Mouse (Mus musculus) embryonic facial prominence, embryonic 11.5 days (tissue): ENCODE measurements around the gene Lypd6. TPM values are rescaled to one million over a fixed set of nuclear protein-coding genes. Genes with fewer than 3 reads are reported as not detected.

Experiments used
- ATAC-seq: fragments of 200-750 bp; cut with Nextera tagmentation; replicated peaks from 2 replicates; pipeline ENCODE4 v1.8.0; 2017; ENCODE audit warnings: low read depth; ENCODE audit not compliant: insufficient number of reproducible peaks, low FRiP score, low TSS enrichment
- DNase-seq: peaks from one replicate; pipeline ENCODE4 v3.0.0-alpha.2; 2015; ENCODE audit warnings: low spot score
- H3K27ac ChIP-seq: fragments of 300-500 bp; sonication (generic); replicated peaks from 2 replicates; pipeline ENCODE4 v1.5.1; 2014; ENCODE audit warnings: mild to moderate bottlenecking, low read depth, low read length, control low read depth
- H3K27me3 ChIP-seq: fragments of 300-500 bp; sonication (generic); 2 replicates; pipeline ENCODE4 v1.6.1; 2014; ENCODE audit warnings: mild to moderate bottlenecking, low read length, moderate library complexity, mixed read lengths; ENCODE audit not compliant: control insufficient read depth, insufficient read depth
- H3K36me3 ChIP-seq: fragments of 300-500 bp; sonication (generic); replicated peaks from 2 replicates; pipeline ENCODE4 v1.6.1; 2014; ENCODE audit warnings: low read depth, mild to moderate bottlenecking, low read length, moderate library complexity, mixed read lengths; ENCODE audit not compliant: control insufficient read depth, insufficient read depth
- H3K4me1 ChIP-seq: fragments of 300-500 bp; sonication (generic); 2 replicates; pipeline ENCODE4 v1.6.1; 2014; ENCODE audit warnings: low read length, mixed read lengths; ENCODE audit not compliant: control insufficient read depth, insufficient read depth
- H3K4me2 ChIP-seq: fragments of 300-500 bp; sonication (generic); 2 replicates; pipeline ENCODE4 v1.6.1; 2014; ENCODE audit warnings: low read depth, mild to moderate bottlenecking, control low read depth, low read length, moderate library complexity
- H3K4me3 ChIP-seq: fragments of 300-500 bp; sonication (generic); 2 replicates; pipeline ENCODE4 v1.5.1; 2014; ENCODE audit warnings: low read depth, low read length, control low read depth
- H3K9ac ChIP-seq: fragments of 300-500 bp; sonication (generic); replicated peaks from 2 replicates; pipeline ENCODE4 v1.6.1; 2014; ENCODE audit warnings: mild to moderate bottlenecking, control low read depth, low read length
- H3K9me3 ChIP-seq: fragments of 300-500 bp; sonication (generic); replicated peaks from 2 replicates; pipeline ENCODE4 v1.6.1; 2016; ENCODE audit warnings: mild to moderate bottlenecking, low read length, inconsistent platforms, mixed read lengths; ENCODE audit not compliant: control insufficient read depth
- WGBS: fragments of 180-500 bp; shearing (Covaris S2); extraction: QIAGEN DNeasy Blood & Tissue Kit; methylation state at CpG from one replicate; pipeline ENCODE4 v1.1.7; 2014; 5-methylcytosine and 5-hydroxymethylcytosine counted together
- polyA plus RNA-seq: library from polyadenylated mRNA; unstranded; fragments of >200 nt; fragmentation: Nextera tagmentation; extraction: Ambion mirVana; gene quantifications from 2 replicates; pipeline ENCODE4 v1.2.1, GENCODE M21; 2014

The Lypd6 gene
- polyA plus RNA-seq, 1 experiment from 2014 or later, result 13.9 TPM

DNA sequence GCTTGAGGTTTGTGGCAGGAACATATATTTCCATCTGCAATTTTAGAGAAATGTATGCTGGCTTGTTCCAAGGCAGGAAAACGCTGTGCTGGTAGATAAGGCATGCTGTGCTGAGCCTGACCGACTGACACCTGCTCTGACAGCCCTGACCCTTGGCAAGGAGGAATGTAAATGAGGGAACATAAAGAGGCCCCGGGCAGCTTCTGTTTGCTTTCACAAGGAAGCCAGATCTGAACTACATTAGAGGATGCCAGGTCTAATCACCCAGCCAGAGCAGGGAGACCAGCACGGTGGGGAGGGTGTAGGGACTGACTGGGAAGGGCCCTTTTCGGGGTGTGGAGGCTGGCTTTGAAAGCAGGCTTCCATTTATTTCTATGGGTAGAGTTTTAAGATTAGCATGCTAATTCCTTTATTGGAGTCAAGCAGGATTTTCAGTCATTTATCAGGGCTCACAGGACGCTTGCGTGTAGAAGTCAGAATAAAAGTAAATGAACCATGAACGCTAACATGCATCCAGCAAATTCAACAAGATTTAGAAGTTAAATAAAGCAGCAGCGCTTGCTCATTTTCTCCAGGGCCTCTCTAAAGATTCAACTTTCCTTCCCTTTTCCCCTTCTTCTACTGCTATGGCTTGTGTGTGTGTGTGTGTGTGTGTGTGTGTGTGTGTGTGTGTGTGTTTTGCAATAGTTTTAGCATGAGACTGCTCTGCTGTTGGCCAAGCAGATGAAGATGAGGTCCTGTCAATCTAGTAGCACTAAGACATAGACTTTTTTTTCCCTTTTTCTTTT, 34.3 kb downstream of the Lypd6 start:
- Histone ChIP-seq H3K4me2 (no peak overlapping the region), H3K4me1 (no peaks in the 10 kb centered on the region; the same call in none of the 2 replicates), H3K36me3 (no peaks in the 10 kb centered on the region), H3K27ac (no peak overlapping the region), H3K9me3 (no peaks in the 10 kb centered on the region), H3K4me3 (no peak overlapping the region), H3K9ac (no peak overlapping the region), H3K27me3 (no peaks in the 10 kb centered on the region)
- 36% methylated on average over 9 of the region's 9 CpGs for WGBS
- peak; percentile 40 for DNase-seq
- ATAC-seq, result peak; percentile 52; the same call in 1 of the 2 replicates

DNA sequence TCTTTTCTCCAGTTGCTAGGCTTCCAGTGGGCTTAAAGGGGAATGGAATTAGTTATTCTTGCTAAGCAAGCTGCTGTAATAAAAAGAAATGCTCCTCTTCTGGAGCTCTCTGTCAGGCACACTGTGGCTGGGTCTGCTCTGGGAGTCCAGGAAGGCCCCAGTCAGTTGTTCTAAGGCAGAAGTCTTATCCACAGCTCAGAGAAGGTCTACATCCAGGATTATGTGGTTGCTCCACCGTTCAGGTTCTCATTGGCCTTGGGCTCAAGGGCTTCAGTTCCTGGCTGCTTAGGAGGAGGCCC, 34.9 kb downstream of the Lypd6 start:
- Histone ChIP-seq H3K4me1 (no peaks in the 10 kb centered on the region; the same call in none of the 2 replicates), H3K36me3 (no peaks in the 10 kb centered on the region), H3K4me3 (no peak overlapping the region), H3K9me3 (no peaks in the 10 kb centered on the region), H3K27ac (no peak overlapping the region), H3K9ac (no peak overlapping the region), H3K27me3 (no peaks in the 10 kb centered on the region), H3K4me2 (no peak overlapping the region)
- DNase-seq, result no peak
- WGBS, result 86% methylated on average over 1 of the region's 1 CpGs
- ATAC-seq, result no peak

DNA sequence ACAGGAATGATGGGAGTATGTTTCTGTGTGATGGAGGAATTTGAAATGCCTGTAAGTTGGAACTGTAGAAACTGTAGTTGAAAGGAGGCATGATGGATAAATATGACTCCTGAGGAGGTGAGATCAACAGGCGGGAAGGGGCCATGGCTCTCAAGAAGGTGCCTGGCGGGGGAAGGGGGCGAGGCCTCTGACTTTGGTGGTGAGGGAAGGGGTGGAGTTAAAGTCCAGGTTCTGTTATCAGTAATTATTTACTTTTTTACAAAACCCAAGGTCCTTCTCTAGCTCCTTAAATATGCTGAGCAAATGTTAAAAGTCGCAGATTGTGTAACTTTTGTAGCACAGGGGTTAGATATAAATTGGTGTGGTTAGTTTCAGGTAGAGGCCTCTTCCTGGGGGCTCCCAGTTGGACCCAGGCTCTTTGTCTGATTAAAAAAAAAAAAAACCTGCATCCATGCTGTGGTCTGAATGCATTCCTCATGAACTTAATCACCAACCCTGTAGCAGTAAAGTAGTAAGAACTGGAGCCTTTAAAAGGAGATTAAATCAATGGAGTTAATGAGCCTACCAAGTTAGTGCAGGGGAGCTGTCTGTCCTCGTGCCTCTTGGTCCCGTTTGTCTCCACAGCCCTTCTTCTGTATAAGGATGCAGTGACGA, 37.7 kb downstream of the Lypd6 start:
- H3K4me1 ChIP-seq, result no peaks in the 10 kb centered on the region; the same call in none of the 2 replicates
- H3K9me3 ChIP-seq, result no peaks in the 10 kb centered on the region
- no peak overlapping the region for H3K4me2 ChIP-seq
- ATAC-seq (no peak), DNase-seq (no peak)
- 85% methylated on average over 7 of the region's 7 CpGs for WGBS
- no peak overlapping the region for H3K9ac ChIP-seq
- H3K27ac ChIP-seq, result no peak overlapping the region
- H3K36me3 ChIP-seq, result no peaks in the 10 kb centered on the region
- H3K4me3 ChIP-seq, result no peak overlapping the region
- no peaks in the 10 kb centered on the region for H3K27me3 ChIP-seq

DNA sequence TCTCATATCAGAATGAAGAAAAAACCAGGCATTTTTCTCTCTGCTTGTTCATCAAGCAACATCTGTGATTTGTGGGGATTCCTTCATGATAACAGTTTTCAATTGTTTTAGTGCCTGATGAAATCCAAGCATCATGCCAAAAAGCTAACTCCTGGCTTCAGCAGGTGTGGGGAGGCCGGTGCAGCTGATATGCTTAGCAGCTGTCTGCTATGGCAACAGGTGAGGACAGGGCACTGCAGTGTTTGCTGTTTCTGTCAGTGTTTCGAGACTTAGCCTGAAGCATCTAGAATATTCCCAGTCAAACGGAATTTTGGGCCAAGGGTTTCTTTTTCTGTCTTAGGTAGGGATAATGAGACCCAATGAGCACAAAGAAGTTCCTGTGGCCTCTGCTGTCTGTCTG, 39.4 kb downstream of the Lypd6 start:
- ATAC-seq (no peak), DNase-seq (no peak)
- Histone ChIP-seq H3K36me3 (no peaks in the 10 kb centered on the region), H3K4me1 (no peaks in the 10 kb centered on the region; the same call in 1 of the 2 replicates), H3K4me3 (no peak overlapping the region), H3K9ac (no peak overlapping the region), H3K27ac (no peak overlapping the region), H3K9me3 (no peaks in the 10 kb centered on the region), H3K4me2 (no peak overlapping the region), H3K27me3 (no peaks in the 10 kb centered on the region)
- 74% methylated on average over 3 of the region's 3 CpGs for whole genome bisulfite sequencing

DNA sequence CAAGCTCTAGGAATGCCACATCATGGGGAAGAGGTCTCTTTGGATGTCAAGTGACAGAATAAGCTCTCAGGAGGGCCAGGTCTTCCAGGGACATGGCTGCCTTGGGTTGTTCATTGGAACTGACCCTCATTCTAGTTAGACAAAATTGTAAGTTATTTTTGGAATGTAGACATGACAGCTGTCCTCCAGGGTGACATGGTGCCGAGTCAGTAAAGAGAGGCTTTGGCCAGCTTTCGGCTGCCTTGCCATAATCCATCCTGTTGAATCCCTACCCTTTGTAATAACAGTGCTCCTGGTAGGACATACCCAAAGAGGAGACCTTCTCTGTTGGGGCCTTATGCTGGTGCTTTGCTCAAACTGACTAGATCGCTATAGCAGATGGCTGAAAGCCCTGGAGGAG, 39.8 kb downstream of the Lypd6 start:
- no peaks in the 10 kb centered on the region for H3K9me3 ChIP-seq
- no peaks in the 10 kb centered on the region for H3K27me3 ChIP-seq
- no peak overlapping the region for H3K4me2 ChIP-seq
- no peaks in the 10 kb centered on the region for H3K36me3 ChIP-seq
- no peak overlapping the region for H3K9ac ChIP-seq
- no peak overlapping the region for H3K27ac ChIP-seq
- WGBS, result 74% methylated on average over 3 of the region's 3 CpGs
- no peak overlapping the region for H3K4me3 ChIP-seq
- ATAC-seq, result no peak
- no peaks in the 10 kb centered on the region; the same call in 1 of the 2 replicates for H3K4me1 ChIP-seq
- no peak for DNase-seq

DNA sequence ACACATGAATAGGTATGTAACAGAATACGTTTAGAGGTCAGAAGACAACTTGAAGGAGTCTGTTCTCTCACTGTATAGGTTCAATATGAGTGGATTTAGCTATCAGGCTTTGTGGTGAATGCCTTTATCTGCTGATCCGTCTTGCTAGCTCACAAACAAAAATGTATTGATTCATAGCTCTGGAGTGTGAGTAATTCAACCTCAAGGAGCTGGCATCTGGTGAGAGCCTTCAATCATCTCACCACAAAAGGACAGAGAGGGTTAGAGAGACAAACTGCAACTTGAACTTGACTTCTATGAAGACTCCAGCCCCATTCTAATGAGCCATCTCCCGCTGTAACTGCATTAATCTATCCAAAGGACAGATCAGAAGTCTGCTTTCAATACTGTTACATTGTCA, 40.6 kb downstream of the Lypd6 start:
- Histone ChIP-seq H3K4me1 (no peaks in the 10 kb centered on the region), H3K36me3 (no peaks in the 10 kb centered on the region), H3K4me2 (no peak overlapping the region), H3K9ac (no peak overlapping the region), H3K27me3 (no peaks in the 10 kb centered on the region), H3K4me3 (no peak overlapping the region), H3K9me3 (no peaks in the 10 kb centered on the region), H3K27ac (no peak overlapping the region)
- DNase-seq (no peak), ATAC-seq (no peak)
- 80% methylated on average over 3 of the region's 3 CpGs for WGBS

DNA sequence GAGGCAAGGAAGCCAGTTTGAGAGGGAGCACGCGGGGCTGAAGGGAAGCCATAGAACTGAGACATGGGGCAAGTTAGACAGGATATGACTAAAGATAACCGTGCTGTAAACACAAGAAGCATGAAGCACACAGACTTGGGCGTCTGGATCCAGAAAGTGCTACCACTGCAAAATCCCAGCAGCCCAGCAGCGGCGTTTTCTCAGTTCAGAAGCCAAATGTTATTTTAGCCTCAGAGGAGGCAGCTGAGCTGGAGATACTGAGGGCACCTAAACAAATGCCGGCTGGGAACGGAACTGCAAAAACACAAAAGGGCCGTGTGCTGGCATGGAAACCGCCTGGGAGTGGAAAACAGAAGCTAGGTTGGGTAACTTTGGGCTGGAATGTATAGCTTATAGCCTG, 43.9 kb downstream of the Lypd6 start:
- no peaks in the 10 kb centered on the region for H3K9me3 ChIP-seq
- H3K9ac ChIP-seq, result no peak overlapping the region
- WGBS, result 59% methylated on average over 10 of the region's 10 CpGs
- ATAC-seq (no peak), DNase-seq (peak; percentile 36)
- H3K27ac ChIP-seq, result no peak overlapping the region
- H3K4me2 ChIP-seq, result no peak overlapping the region
- H3K27me3 ChIP-seq, result no peaks in the 10 kb centered on the region
- H3K36me3 ChIP-seq, result no peaks in the 10 kb centered on the region
- no peak overlapping the region for H3K4me3 ChIP-seq
- H3K4me1 ChIP-seq, result no peaks in the 10 kb centered on the region

DNA sequence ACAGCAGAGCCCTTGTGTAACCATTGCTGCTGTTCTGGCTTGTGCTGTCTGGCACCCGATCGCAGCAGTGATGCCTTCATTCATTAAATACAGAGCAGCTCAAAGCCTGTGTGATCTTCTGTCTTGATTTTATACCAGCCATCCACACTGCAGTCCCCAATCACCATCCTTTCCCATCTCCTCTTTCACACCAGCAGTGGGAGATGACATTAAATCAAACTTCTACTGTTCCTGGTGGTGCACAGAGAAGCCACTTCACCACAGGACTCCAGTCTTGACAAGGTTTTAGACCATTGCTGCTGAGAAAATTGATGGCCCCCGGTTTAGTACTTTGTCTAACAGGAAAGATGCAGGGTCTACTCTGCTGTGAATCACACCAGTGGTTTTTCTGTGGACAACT, 44.9 kb downstream of the Lypd6 start:
- no peaks in the 10 kb centered on the region for H3K27me3 ChIP-seq
- no peaks in the 10 kb centered on the region for H3K9me3 ChIP-seq
- WGBS, result 92% methylated on average over 3 of the region's 3 CpGs
- no peak overlapping the region for H3K4me2 ChIP-seq
- DNase-seq (no peak), ATAC-seq (no peak)
- H3K27ac ChIP-seq, result no peak overlapping the region
- no peak overlapping the region for H3K9ac ChIP-seq
- no peaks in the 10 kb centered on the region for H3K36me3 ChIP-seq
- H3K4me3 ChIP-seq, result no peak overlapping the region
- no peaks in the 10 kb centered on the region for H3K4me1 ChIP-seq
